Mouse (Mus musculus): ENCODE data around the gene Npepl1.

- no peak for TF ChIP-seq CTCF (IDR thresholded peaks at IDR 0.05; ENCODE audit: low read depth)
- no peak for TF ChIP-seq EP300 (optimal IDR thresholded peaks at IDR 0.05)
These were observed 18.8 kb downstream of the Npepl1 start for GRCm38 (mm10) chr2:174128926-174129325.
